Mouse (Mus musculus): Measurements from ENCODE around the gene Emx2. TPM values are rescaled to one million over a fixed set of nuclear protein-coding genes. Genes with fewer than 3 reads are reported as not detected.

Emx2 gene
- 0.08 and 0.37 TPM in 2 replicates for polyA plus RNA-seq (2015; fragmentation: Nextera tagmentation; extraction: Ambion mirVana)

DNA sequence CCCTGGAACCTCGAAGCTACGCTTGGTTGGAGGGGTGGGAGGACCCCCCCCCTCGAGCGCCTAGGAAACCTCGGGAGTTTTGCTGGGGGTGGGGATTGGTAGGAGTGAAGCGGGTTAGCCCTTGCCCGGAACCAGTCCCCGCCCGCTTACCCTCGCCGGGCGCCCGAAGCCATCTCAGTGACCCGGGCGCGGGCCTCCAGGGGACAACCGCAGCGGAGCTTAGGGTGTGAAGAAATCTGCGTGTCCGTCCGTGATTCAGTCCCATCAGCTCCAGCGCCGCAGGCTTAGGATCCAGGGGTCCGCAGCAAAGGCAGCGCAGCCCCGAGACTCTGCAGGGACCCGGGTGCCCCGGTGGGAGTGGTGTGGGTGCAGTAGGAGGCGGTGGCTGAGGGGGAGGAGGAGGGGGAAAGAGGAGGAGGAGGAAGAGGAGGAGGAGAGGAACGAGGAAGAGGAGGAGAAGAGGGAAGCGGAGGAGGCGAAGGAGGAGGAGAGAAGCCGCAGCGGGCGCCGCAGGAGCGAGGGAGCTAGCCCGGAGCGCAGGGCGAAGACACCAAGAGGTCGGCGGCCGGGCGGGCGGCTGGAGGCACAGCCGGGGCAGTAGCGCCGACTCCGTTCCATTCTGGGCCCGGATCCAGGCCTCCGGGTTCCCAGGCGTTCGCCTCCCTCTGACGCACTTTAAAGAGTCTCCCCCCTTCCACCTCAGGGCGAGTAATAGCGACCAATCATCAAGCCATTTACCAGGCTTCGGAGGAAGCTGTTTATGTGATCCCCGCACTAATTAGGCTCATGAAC, at the start of gene Emx2:
Gene Emx2, plus strand, starts transcription at position 422 of the 792 bp plus-strand sequence.
- 1% methylated on average over 57 of the region's 58 CpGs for WGBS
- Histone ChIP-seq H3K9ac (no peak within 1 kb of the TSS), H3K4me1 (peaks cover 22% of the 10 kb centered on the region), H3K36me3 (no peaks in the 10 kb centered on the region), H3K27me3 (replicated peaks) (peaks cover 94% of the 10 kb centered on the region), H3K4me2 (peak within 1 kb of the TSS; percentile 56), H3K4me3 (replicated peaks) (peak within 1 kb of the TSS; percentile 31), H3K9me3 (no peaks in the 10 kb centered on the region), H3K27ac (no peak within 1 kb of the TSS)
- 0 out of 2 replicates have a peak, but pooled peaks have one; percentile 34 for ATAC-seq (ENCODE audit: insufficient read depth, low FRiP score, low read depth)

DNA sequence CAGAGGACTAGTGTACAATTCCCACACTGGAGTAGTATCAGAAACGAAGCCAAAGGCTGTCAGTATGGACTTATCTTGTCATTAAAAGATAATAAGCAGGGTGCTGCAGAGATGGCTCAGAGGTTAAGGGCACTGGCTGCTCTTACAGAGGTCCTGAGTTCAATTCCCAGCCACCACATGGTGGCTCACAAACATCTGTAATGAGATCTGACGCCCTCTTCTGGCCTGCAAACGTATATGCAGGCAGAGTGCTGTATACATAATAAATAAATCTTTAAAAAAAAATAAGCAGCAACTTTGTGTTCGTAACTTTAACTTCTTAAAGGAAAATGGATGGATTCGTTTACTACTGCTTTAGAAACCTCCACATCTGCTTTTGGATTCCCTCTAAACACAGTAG, 44.0 kb upstream of the Emx2 start:
- ATAC-seq (ENCODE audit: insufficient read depth, low FRiP score, low read depth): no peak
- H3K4me2 ChIP-seq: no peak overlapping the region
- no peak overlapping the region for H3K9ac ChIP-seq
- H3K9me3 ChIP-seq: no peaks in the 10 kb centered on the region
- no peak overlapping the region for H3K4me3 ChIP-seq (replicated peaks)
- no peaks in the 10 kb centered on the region for H3K27me3 ChIP-seq (replicated peaks)
- no peak overlapping the region for H3K27ac ChIP-seq
- no peaks in the 10 kb centered on the region for H3K4me1 ChIP-seq
- WGBS: 55% methylated on average over 5 of the region's 5 CpGs
- no peaks in the 10 kb centered on the region for H3K36me3 ChIP-seq

DNA sequence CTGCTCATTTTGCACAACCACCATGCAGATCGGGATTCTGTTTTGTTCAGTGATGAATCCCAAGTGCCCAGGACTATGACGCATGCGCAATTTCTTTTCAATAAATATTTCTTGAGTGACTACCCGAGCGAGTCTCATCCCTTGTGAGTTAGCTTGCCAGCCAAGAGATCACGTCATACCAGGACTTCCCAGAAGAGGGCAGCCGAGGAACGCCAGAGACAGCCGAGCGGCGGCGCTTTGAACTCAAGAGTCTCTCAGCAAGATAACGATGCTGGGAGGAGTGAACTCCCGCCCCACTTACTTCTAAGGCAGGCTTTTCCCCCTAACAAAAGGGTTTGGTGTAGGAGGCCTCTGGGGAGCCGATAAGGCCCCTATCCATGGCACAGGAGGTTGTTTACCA, 40.1 kb upstream of the Emx2 start:
- no peak overlapping the region for H3K9ac ChIP-seq
- 2% methylated on average over 15 of the region's 15 CpGs for WGBS
- no peak overlapping the region for H3K4me3 ChIP-seq (replicated peaks)
- H3K4me1 ChIP-seq: no peaks in the 10 kb centered on the region
- no peaks in the 10 kb centered on the region for H3K27me3 ChIP-seq (replicated peaks)
- no peaks in the 10 kb centered on the region for H3K36me3 ChIP-seq
- H3K4me2 ChIP-seq: no peak overlapping the region
- ATAC-seq (ENCODE audit: insufficient read depth, low FRiP score, low read depth): no peak
- no peaks in the 10 kb centered on the region for H3K9me3 ChIP-seq
- no peak overlapping the region for H3K27ac ChIP-seq

DNA sequence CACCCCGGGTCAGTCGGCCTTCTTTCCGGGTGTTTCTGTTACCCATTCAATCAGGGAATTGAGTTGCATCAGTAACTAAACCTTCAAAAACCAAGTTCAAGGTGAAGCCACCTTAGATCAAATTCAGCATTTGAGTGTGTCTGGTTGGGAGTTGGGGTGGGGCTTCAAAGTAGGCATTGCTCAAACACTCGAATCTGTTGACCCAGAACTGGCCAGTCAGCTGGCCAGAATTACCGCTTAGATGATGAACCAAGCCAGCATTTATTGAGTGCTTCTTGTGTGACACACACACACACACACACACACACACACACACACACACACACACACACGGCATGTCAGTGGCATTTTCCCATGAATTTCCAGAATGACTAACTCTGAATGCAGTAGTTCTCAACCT, 39.5 kb upstream of the Emx2 start:
- WGBS: 63% methylated on average over 6 of the region's 6 CpGs
- H3K4me2 ChIP-seq: no peak overlapping the region
- H3K36me3 ChIP-seq: no peaks in the 10 kb centered on the region
- H3K27me3 ChIP-seq (replicated peaks): no peaks in the 10 kb centered on the region
- no peaks in the 10 kb centered on the region for H3K9me3 ChIP-seq
- H3K27ac ChIP-seq: no peak overlapping the region
- H3K4me1 ChIP-seq: no peaks in the 10 kb centered on the region
- H3K4me3 ChIP-seq (replicated peaks): no peak overlapping the region
- H3K9ac ChIP-seq: no peak overlapping the region
- ATAC-seq (ENCODE audit: insufficient read depth, low FRiP score, low read depth): no peak

DNA sequence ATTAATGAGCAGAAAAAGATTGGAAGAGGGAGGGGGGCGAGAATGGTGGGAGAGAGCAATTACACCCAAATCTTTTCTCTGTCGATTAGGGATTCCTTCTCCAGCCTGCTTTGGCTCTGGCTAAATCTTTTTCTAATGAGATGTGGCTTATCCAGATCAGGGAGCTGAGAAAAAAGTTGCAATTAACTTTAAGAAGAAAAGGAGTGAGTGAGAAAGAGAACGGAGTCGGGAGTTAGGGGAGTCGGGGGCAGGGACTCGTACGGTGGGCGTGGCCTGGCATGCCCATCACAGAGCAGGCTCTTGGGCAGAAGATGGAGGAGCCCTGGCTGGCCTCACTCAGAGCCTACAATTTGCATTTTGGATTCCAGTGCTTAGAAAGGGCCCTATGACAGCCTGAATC, 35.8 kb upstream of the Emx2 start:
- H3K27me3 ChIP-seq (replicated peaks): no peaks in the 10 kb centered on the region
- H3K4me1 ChIP-seq: no peaks in the 10 kb centered on the region
- no peaks in the 10 kb centered on the region for H3K9me3 ChIP-seq
- no peak overlapping the region for H3K9ac ChIP-seq
- H3K4me3 ChIP-seq (replicated peaks): no peak overlapping the region
- no peak overlapping the region for H3K4me2 ChIP-seq
- H3K27ac ChIP-seq: no peak overlapping the region
- ATAC-seq (ENCODE audit: insufficient read depth, low FRiP score, low read depth): no peak
- WGBS: 14% methylated on average over 8 of the region's 8 CpGs
- H3K36me3 ChIP-seq: no peaks in the 10 kb centered on the region

DNA sequence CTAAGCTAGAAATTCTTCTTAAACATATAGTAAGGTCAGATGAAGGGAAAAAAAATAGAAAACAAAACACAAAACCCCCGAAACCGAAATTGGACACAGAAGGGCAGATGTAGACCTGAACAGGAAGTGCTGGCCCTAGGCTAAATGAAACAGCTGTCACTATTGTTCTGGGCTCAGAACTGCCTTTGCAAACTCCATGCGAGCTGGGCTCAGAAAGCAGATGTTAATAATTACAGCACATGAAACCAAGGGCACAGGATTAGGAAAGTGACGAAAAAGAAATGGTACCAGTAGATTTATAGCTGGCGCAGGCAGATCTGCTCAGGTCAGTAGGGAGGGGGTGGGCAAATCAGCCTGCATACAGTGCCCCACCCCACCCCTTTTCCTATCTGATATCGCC, 34.5 kb upstream of the Emx2 start:
- 38% methylated on average over 6 of the region's 6 CpGs for WGBS
- no peaks in the 10 kb centered on the region for H3K4me1 ChIP-seq
- no peaks in the 10 kb centered on the region for H3K36me3 ChIP-seq
- no peak for ATAC-seq (ENCODE audit: insufficient read depth, low FRiP score, low read depth)
- H3K4me2 ChIP-seq: no peak overlapping the region
- H3K9me3 ChIP-seq: no peaks in the 10 kb centered on the region
- H3K27me3 ChIP-seq (replicated peaks): no peaks in the 10 kb centered on the region
- H3K27ac ChIP-seq: no peak overlapping the region
- no peak overlapping the region for H3K4me3 ChIP-seq (replicated peaks)
- no peak overlapping the region for H3K9ac ChIP-seq

DNA sequence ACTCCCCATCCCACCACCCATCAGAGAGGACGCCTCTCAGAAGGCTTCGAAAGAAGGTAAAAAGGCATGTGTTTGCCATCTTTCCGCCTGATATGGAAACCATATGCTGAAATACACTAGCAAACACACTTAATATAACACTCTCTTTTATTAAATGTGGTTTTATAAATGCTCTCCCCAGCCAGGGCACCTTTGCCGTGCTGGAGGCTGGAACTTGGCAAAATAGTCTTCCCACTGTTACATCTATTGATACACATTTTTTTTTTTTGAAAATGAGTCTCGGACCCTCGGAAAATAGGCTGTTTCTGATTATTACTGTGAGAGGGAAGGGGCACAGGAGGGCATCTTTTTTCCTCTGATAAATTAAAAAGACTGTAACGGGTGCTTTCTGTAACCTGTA, 33.2 kb upstream of the Emx2 start:
- Histone ChIP-seq H3K36me3 (no peaks in the 10 kb centered on the region), H3K27me3 (replicated peaks) (no peaks in the 10 kb centered on the region), H3K9ac (no peak overlapping the region), H3K9me3 (no peaks in the 10 kb centered on the region), H3K4me1 (no peaks in the 10 kb centered on the region), H3K4me3 (replicated peaks) (no peak overlapping the region), H3K27ac (no peak overlapping the region), H3K4me2 (no peak overlapping the region)
- ATAC-seq (ENCODE audit: insufficient read depth, low FRiP score, low read depth): no peak
- WGBS: 84% methylated on average over 7 of the region's 7 CpGs

- no peaks in the 10 kb centered on the region for H3K27me3 ChIP-seq (replicated peaks)
- no peak for ATAC-seq (ENCODE audit: insufficient read depth, low FRiP score, low read depth)
- H3K27ac ChIP-seq: no peak overlapping the region
- no peaks in the 10 kb centered on the region for H3K9me3 ChIP-seq
- H3K9ac ChIP-seq: no peak overlapping the region
- H3K36me3 ChIP-seq: no peaks in the 10 kb centered on the region
- no peak overlapping the region for H3K4me3 ChIP-seq (replicated peaks)
- H3K4me1 ChIP-seq: no peaks in the 10 kb centered on the region
- WGBS: 40% methylated on average over 6 of the region's 6 CpGs
- no peak overlapping the region for H3K4me2 ChIP-seq
These were observed 25.9 kb upstream of the Emx2 start for GRCm38 (mm10) chr19:59432286-59432685.

DNA sequence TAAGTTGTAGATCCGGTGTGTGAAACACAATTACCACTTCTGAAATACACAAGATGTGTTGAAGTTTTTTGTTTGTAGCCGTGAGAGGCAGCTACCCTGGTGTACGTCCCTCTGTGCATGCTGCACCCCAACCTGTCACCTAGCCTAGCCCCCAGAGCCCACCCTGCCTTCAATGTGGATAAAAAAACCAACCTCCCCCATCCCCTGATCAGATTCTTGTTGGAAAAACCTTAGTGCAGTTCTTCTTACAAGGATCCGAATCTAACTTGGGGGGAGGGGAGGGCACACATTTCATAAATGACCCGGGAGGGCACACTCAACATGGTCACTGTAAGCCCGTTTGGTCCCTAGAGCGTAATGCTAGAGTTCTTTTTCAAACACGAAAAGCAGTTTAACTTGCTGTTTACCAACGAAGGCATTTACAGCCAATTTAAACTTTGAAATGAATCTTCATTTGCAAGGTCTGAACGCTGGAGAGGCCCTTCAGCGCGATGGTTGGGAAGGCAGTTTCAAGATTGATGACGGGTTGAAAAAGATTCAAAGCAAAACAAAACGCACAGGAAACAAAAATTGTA, 7.5 kb upstream of the Emx2 start:
- no peak for ATAC-seq (ENCODE audit: insufficient read depth, low FRiP score, low read depth)
- H3K27ac ChIP-seq: no peak overlapping the region
- peaks cover 80% of the 10 kb centered on the region for H3K27me3 ChIP-seq (replicated peaks)
- H3K9ac ChIP-seq: no peak overlapping the region
- no peaks in the 10 kb centered on the region for H3K36me3 ChIP-seq
- no peak overlapping the region for H3K4me2 ChIP-seq
- H3K4me3 ChIP-seq (replicated peaks): no peak overlapping the region
- no peaks in the 10 kb centered on the region for H3K9me3 ChIP-seq
- WGBS: 5% methylated on average over 14 of the region's 14 CpGs
- H3K4me1 ChIP-seq: peaks cover 7% of the 10 kb centered on the region; the same call in 1 of the 2 replicates

DNA sequence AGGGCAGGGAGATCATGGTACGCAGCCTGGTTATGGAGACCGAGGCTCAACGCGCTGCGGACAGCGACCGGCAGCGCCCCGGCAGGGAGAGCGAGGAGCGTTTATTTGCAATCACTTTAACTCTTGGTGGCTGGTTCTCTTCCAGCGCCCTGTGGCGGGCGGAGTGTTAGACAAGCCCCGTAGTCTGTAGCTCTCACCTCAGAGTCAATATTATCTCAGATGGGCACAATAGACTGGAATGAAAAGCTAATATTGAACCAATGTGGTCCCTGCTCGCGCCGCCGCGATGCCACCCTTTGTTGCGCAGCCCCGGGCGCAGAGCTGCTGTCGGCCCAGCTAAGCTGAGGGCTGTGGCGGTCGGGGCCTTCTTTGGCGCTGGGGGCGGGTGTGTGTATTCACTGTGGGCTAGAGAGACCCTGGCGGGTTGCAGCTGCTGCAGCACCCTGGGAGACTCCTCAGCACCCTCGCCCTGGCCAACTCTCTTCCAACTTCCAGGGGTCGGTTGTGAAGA, 6.7 kb upstream of the Emx2 start:
- Histone ChIP-seq H3K4me1 (peaks cover 7% of the 10 kb centered on the region; the same call in 1 of the 2 replicates), H3K9ac (no peak overlapping the region), H3K27me3 (replicated peaks) (peaks cover 88% of the 10 kb centered on the region), H3K4me2 (peak overlapping the region; percentile 14; the same call in 1 of the 2 replicates), H3K27ac (no peak overlapping the region), H3K9me3 (no peaks in the 10 kb centered on the region), H3K4me3 (replicated peaks) (no peak overlapping the region), H3K36me3 (no peaks in the 10 kb centered on the region)
- no peak for ATAC-seq (ENCODE audit: insufficient read depth, low FRiP score, low read depth)
- WGBS: 1% methylated on average over 31 of the region's 31 CpGs

GRCm38 (mm10) chr19:59452321-59452720, 5.9 kb upstream of the Emx2 start:
- Histone ChIP-seq H3K9ac (no peak overlapping the region), H3K4me2 (no peak overlapping the region), H3K9me3 (no peaks in the 10 kb centered on the region), H3K4me3 (replicated peaks) (no peak overlapping the region), H3K36me3 (no peaks in the 10 kb centered on the region), H3K4me1 (peaks cover 7% of the 10 kb centered on the region; the same call in 1 of the 2 replicates), H3K27ac (no peak overlapping the region), H3K27me3 (replicated peaks) (peaks cover 93% of the 10 kb centered on the region)
- no peak for ATAC-seq (ENCODE audit: insufficient read depth, low FRiP score, low read depth)
- WGBS: 5% methylated on average over 4 of the region's 4 CpGs

DNA sequence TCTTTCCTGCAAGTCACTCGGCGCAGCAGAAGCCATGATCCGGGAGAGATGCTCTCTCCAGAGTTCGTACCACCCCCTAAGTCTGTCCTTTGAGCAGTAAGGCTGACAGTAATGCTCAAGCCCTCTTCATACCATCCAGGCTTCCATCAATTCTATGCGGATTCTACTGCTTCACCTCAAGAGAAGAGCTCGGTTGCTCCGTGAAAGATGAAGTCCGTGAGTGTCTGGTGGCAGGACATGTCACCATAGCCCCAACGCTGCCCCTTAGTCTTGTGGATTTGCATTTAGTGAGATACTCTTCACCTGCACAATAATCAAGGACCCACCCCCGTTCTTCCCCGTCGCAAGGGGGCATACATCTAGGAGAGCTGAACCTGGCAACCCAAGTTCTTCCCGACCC, 4.6 kb upstream of the Emx2 start:
- Histone ChIP-seq H3K27ac (no peak overlapping the region), H3K36me3 (no peaks in the 10 kb centered on the region), H3K4me2 (no peak overlapping the region), H3K4me3 (replicated peaks) (no peak overlapping the region), H3K9me3 (no peaks in the 10 kb centered on the region), H3K9ac (no peak overlapping the region), H3K27me3 (replicated peaks) (peaks cover 97% of the 10 kb centered on the region), H3K4me1 (peaks cover 17% of the 10 kb centered on the region)
- no peak for ATAC-seq (ENCODE audit: insufficient read depth, low FRiP score, low read depth)
- WGBS: 11% methylated on average over 13 of the region's 13 CpGs

Data from stomach, embryonic 15.5 days (tissue).